Mouse (Mus musculus) stomach, embryonic 16.5 days (tissue): ENCODE measurements at regions not wholly inside any gene's neighbourhood (a gene's known extent, or its start where the extent isn't known, plus 50 kb on each side); places are given as distances from the start of the nearest gene placed in this dataset.
"Not testable (repeated sequence)": the region's sequence is repeated elsewhere in the genome, so short reads cannot be mapped to it uniquely, and the experiment has no call there.

Source experiments
- ATAC-seq: fragments of 200-750 bp; cut with Nextera tagmentation; 2 replicates; pipeline ENCODE4 v1.8.0; 2017; ENCODE audit warnings: moderate number of reproducible peaks, moderate TSS enrichment; ENCODE audit not compliant: insufficient read depth, low FRiP score
- H3K27ac ChIP-seq: fragments of 300-500 bp; sonication (generic); 2 replicates; pipeline ENCODE4 v1.5.1; 2014; ENCODE audit warnings: low read length
- H3K27me3 ChIP-seq: fragments of 300-500 bp; sonication (generic); 2 replicates; pipeline ENCODE4 v1.6.1; 2014; ENCODE audit warnings: low read length, control low read depth, mixed read lengths; ENCODE audit not compliant: control insufficient read depth, insufficient read depth
- H3K36me3 ChIP-seq: fragments of 300-500 bp; sonication (generic); 2 replicates; pipeline ENCODE4 v1.6.1; 2014; ENCODE audit warnings: low read length; ENCODE audit not compliant: control insufficient read depth, insufficient read depth
- H3K4me1 ChIP-seq: fragments of 300-500 bp; sonication (generic); 2 replicates; pipeline ENCODE4 v1.6.1; 2014; ENCODE audit warnings: low read length, control low read depth, mixed read lengths; ENCODE audit not compliant: control insufficient read depth, insufficient read depth
- H3K4me2 ChIP-seq: fragments of 300-500 bp; sonication (generic); 2 replicates; pipeline ENCODE4 v1.6.1; 2014; ENCODE audit warnings: low read depth, low read length, mixed read lengths
- H3K4me3 ChIP-seq: fragments of 300-500 bp; sonication (generic); replicated peaks from 2 replicates; pipeline ENCODE4 v1.5.1; 2014; ENCODE audit warnings: mild to moderate bottlenecking, low read length
- H3K9ac ChIP-seq: fragments of 300-500 bp; sonication (generic); 2 replicates; pipeline ENCODE4 v1.6.1; 2014; ENCODE audit warnings: low read length
- H3K9me3 ChIP-seq: fragments of 300-500 bp; sonication (generic); replicated peaks from 2 replicates; pipeline ENCODE4 v1.6.1; 2016; ENCODE audit warnings: low read length, control low read depth; ENCODE audit not compliant: control insufficient read depth
- WGBS: fragments of 180-500 bp; shearing (Covaris S2); extraction: QIAGEN DNeasy Blood & Tissue Kit; methylation state at CpG from one replicate; pipeline ENCODE4 v1.1.7; 2014; 5-methylcytosine and 5-hydroxymethylcytosine counted together

GRCm38 (mm10) chr6:5576891-5577290 lies 80.8 kb upstream of the Pdk4 start:
- WGBS: 85% methylated on average over 2 of the region's 2 CpGs
- not testable (repeated sequence) for H3K9ac ChIP-seq, ATAC-seq, H3K27me3 ChIP-seq, H3K27ac ChIP-seq, H3K9me3 ChIP-seq, H3K4me2 ChIP-seq, H3K36me3 ChIP-seq, H3K4me3 ChIP-seq, H3K4me1 ChIP-seq

GRCm38 (mm10) chr6:5566582-5566981 lies 70.5 kb upstream of the Pdk4 start:
- WGBS: 42% methylated on average over 5 of the region's 5 CpGs
- no peaks in the 10 kb centered on the region for H3K27me3 ChIP-seq
- H3K4me1 ChIP-seq: peaks cover 3% of the 10 kb centered on the region; the same call in 1 of the 2 replicates
- no peaks in the 10 kb centered on the region for H3K9me3 ChIP-seq
- H3K9ac ChIP-seq: no peak overlapping the region
- no peaks in the 10 kb centered on the region for H3K36me3 ChIP-seq
- ATAC-seq: no peak
- no peak overlapping the region for H3K4me2 ChIP-seq
- no peak overlapping the region for H3K27ac ChIP-seq
- no peak overlapping the region for H3K4me3 ChIP-seq

DNA sequence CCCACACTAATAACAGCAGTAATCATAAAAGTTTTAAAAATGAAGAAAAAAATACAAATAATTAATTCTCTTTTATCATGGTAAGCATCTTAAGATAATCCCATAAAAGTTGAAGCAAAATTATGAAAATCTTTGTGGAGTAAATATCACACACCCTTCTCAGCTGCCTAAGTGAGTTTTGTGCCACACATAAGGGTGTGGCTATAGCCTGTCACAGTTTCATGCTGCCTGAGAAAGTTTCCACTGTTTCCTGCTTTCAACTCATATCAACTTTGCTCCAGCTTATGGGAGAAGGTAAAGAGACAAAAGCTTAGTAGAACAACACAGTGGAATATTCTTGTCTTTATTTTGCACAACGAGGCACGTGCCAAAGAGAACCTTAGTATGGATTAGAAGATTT lies 68.9 kb upstream of the Pdk4 start:
- no peak overlapping the region for H3K4me3 ChIP-seq
- peak; percentile 56; the same call in 1 of the 2 replicates for ATAC-seq
- H3K4me1 ChIP-seq: peaks cover 3% of the 10 kb centered on the region; the same call in 1 of the 2 replicates
- no peaks in the 10 kb centered on the region for H3K27me3 ChIP-seq
- H3K4me2 ChIP-seq: no peak overlapping the region
- no peaks in the 10 kb centered on the region for H3K9me3 ChIP-seq
- WGBS: 63% methylated on average over 2 of the region's 2 CpGs
- no peak overlapping the region for H3K9ac ChIP-seq
- no peaks in the 10 kb centered on the region for H3K36me3 ChIP-seq
- H3K27ac ChIP-seq: 0 out of 2 replicates have a peak overlapping the region, but pooled peaks have one; percentile 30

DNA sequence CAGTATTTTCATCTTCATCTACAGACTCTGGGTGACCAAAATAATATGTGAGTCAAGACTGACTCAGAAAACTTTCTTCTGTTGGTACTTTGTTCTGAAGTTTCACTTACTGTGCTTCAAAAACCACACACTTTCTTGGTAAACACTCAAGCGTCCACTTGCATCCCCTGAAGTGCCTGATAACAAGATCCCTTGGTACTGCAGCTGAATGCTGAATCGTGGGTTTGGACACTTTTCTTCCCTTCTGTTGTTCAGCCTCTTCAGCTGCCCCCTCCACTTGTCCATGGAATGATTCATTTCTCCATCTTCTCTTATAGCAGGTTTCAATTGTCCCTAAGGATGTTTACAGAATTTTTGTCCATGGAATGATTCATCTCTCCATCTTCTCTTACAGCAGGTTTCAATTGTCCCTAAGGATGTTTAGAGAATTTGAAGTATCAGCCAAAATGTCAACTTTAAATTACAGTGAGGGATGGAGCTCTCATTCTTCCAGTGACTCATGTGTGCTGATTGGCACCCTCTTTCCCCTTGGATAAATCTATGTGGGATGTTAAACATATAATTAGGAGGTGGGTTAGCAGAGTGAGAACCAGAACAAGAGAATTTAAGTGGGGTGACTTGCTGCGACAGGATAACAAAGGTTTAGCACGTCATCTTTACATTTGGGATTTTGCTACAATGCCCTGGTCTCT lies 57.7 kb upstream of the Pdk4 start:
- H3K4me3 ChIP-seq: no peak overlapping the region
- no peaks in the 10 kb centered on the region for H3K36me3 ChIP-seq
- ATAC-seq: no peak
- no peak overlapping the region for H3K9ac ChIP-seq
- H3K27me3 ChIP-seq: no peaks in the 10 kb centered on the region
- no peak overlapping the region for H3K27ac ChIP-seq
- no peaks in the 10 kb centered on the region for H3K9me3 ChIP-seq
- WGBS: 59% methylated on average over 4 of the region's 4 CpGs
- H3K4me2 ChIP-seq: no peak overlapping the region
- no peaks in the 10 kb centered on the region for H3K4me1 ChIP-seq

DNA sequence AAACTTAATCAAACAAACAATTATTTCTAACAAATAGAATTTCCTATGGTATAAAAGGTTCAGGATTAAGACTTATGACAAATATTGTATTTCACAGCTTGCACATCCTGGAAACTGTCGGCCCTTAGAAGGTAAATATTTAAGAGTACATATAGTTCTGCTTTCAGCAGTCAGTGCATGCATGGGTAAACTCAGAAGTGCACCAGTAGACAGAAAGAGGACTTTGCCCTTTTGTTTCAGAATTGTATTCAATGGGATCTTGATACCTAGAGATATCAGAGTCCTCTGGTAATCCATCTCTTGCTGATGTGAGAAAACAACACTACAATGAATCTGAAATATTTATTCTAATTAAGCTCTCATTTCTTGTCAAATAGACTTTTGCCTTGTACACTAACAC lies 54.0 kb upstream of the Pdk4 start:
- WGBS: 43% methylated on average over 1 of the region's 1 CpGs
- ATAC-seq: peak; percentile 68; the same call in 1 of the 2 replicates

More for the DNA sequence above, 54.0 kb upstream of the Pdk4 start:
- no peaks in the 10 kb centered on the region for H3K4me1 ChIP-seq
- H3K27ac ChIP-seq: no peak overlapping the region
- H3K36me3 ChIP-seq: no peaks in the 10 kb centered on the region
- no peaks in the 10 kb centered on the region for H3K27me3 ChIP-seq
- no peak overlapping the region for H3K9ac ChIP-seq
- no peak overlapping the region for H3K4me3 ChIP-seq
- H3K4me2 ChIP-seq: no peak overlapping the region
- no peaks in the 10 kb centered on the region for H3K9me3 ChIP-seq
